ENCODE assay signal across 13 mouse cellular contexts in genomic region chr10:50904764-50905701, GRCm38 (mm10). TPM values are rescaled to one million over a fixed set of nuclear protein-coding genes. Genes with fewer than 3 reads are reported as not detected.
DNase-seq lines count a peak whose midpoint lies in the region; ATAC-seq and TF ChIP-seq lines count a peak whose summit lies in the region.
"Had no signal": no experiment of that assay in that cellular context is flagged by ENCODE, and none has a peak within 500 bp of the region (broad histone marks: within the 10 kb centered on the region; RNA-seq: fewer than 3 reads in every experiment).

No protein-coding gene starts in this region.

- peaks cover 49% of the 10 kb centered on the region for H3K4me1 ChIP-seq in forebrain, embryonic 10.5 days
- peaks cover 14% of the 10 kb centered on the region for H3K4me1 ChIP-seq in forebrain, embryonic 15.5 days
- peaks cover 15% of the 10 kb centered on the region for H3K4me1 ChIP-seq in midbrain, embryonic 11.5 days (ENCODE audit: control insufficient read depth, insufficient read depth, low read length)
- H3K4me1 ChIP-seq in midbrain, postnatal 0 days (ENCODE audit: insufficient read depth, low read length), result no peaks in the 10 kb centered on the region
- H3K4me1 ChIP-seq in hindbrain, embryonic 16.5 days (ENCODE audit: control insufficient read depth, insufficient read depth, low read depth, low read length), result no peaks in the 10 kb centered on the region
- no peaks in the 10 kb centered on the region for H3K4me1 ChIP-seq in thymus, adult 2 months (replicated peaks; ENCODE audit: control insufficient read depth, insufficient read depth, low read length)

- H3K4me3 ChIP-seq in forebrain, embryonic 10.5 days, result peak overlapping the region; percentile 25; the same call in 1 of the 2 replicates
- no peak overlapping the region for H3K4me3 ChIP-seq in forebrain, embryonic 15.5 days
- no peak overlapping the region for H3K4me3 ChIP-seq in midbrain, embryonic 11.5 days (ENCODE audit: low read depth, low read length)
- no peak overlapping the region for H3K4me3 ChIP-seq in midbrain, postnatal 0 days (ENCODE audit: low read depth, low read length)
- no peak overlapping the region for H3K4me3 ChIP-seq in hindbrain, embryonic 16.5 days (ENCODE audit: low read length)
- no peak overlapping the region for H3K4me3 ChIP-seq in thymus, adult 2 months (ENCODE audit: control insufficient read depth, insufficient read depth, low read length)
- H3K4me3 ChIP-seq: heart, embryonic 10.5 days had no signal

- no peaks in the 10 kb centered on the region for H3K36me3 ChIP-seq in forebrain, embryonic 10.5 days (replicated peaks)
- no peaks in the 10 kb centered on the region for H3K36me3 ChIP-seq in forebrain, embryonic 15.5 days
- H3K36me3 ChIP-seq in midbrain, embryonic 11.5 days (ENCODE audit: control insufficient read depth, insufficient read depth, low read length), result no peaks in the 10 kb centered on the region
- H3K36me3 ChIP-seq in midbrain, postnatal 0 days (ENCODE audit: insufficient read depth, low read length), result no peaks in the 10 kb centered on the region
- no peaks in the 10 kb centered on the region for H3K36me3 ChIP-seq in hindbrain, embryonic 16.5 days (ENCODE audit: control insufficient read depth, insufficient read depth, low read length)
- H3K36me3 ChIP-seq in thymus, adult 2 months (ENCODE audit: control insufficient read depth, insufficient read depth, low read length), result no peaks in the 10 kb centered on the region
- H3K36me3 ChIP-seq: heart, embryonic 10.5 days had no signal

- peaks cover 100% of the 10 kb centered on the region for H3K27me3 ChIP-seq in forebrain, embryonic 10.5 days (ENCODE audit: poor library complexity, severe bottlenecking)
- peaks cover 86% of the 10 kb centered on the region for H3K27me3 ChIP-seq in forebrain, embryonic 15.5 days
- peaks cover 94% of the 10 kb centered on the region for H3K27me3 ChIP-seq in midbrain, embryonic 11.5 days (ENCODE audit: control insufficient read depth, insufficient read depth, low read length)
- H3K27me3 ChIP-seq in midbrain, postnatal 0 days (ENCODE audit: insufficient read depth, low read length), result peaks cover 85% of the 10 kb centered on the region
- H3K27me3 ChIP-seq in hindbrain, embryonic 16.5 days (replicated peaks; ENCODE audit: control insufficient read depth, insufficient read depth, low read length), result peaks cover 71% of the 10 kb centered on the region
- H3K27me3 ChIP-seq in thymus, adult 2 months (ENCODE audit: control insufficient read depth, insufficient read depth, low read length), result peaks cover 36% of the 10 kb centered on the region

- H3K9me3 ChIP-seq in forebrain, embryonic 10.5 days, result no peaks in the 10 kb centered on the region
- no peaks in the 10 kb centered on the region for H3K9me3 ChIP-seq in forebrain, embryonic 15.5 days
- H3K9me3 ChIP-seq in midbrain, embryonic 11.5 days (ENCODE audit: control insufficient read depth, low read length), result no peaks in the 10 kb centered on the region
- no peaks in the 10 kb centered on the region for H3K9me3 ChIP-seq in midbrain, postnatal 0 days (ENCODE audit: low read length)
- no peaks in the 10 kb centered on the region; the same call in 1 of the 2 replicates for H3K9me3 ChIP-seq in hindbrain, embryonic 16.5 days (ENCODE audit: control insufficient read depth, low read length)
- H3K9me3 ChIP-seq: heart, embryonic 10.5 days had no signal

- H3K9ac ChIP-seq in forebrain, embryonic 15.5 days (replicated peaks), result no peak overlapping the region
- H3K9ac ChIP-seq in midbrain, embryonic 11.5 days (ENCODE audit: low read length), result no peak overlapping the region
- no peak overlapping the region for H3K9ac ChIP-seq in midbrain, postnatal 0 days (replicated peaks; ENCODE audit: low read length, poor library complexity, severe bottlenecking)
- H3K9ac ChIP-seq in hindbrain, embryonic 16.5 days (ENCODE audit: low read depth, low read length), result no peak overlapping the region

- ATAC-seq in forebrain, embryonic 15.5 days (replicated peaks), result no peak
- no peak for ATAC-seq in midbrain, embryonic 11.5 days (ENCODE audit: low FRiP score)
- ATAC-seq in midbrain, postnatal 0 days (ENCODE audit: low FRiP score), result no peak
- 0 out of 2 replicates have a peak, but pooled peaks have one; percentile 15 for ATAC-seq in hindbrain, embryonic 16.5 days

- WGBS in forebrain, embryonic 10.5 days, result 3% methylated on average over 29 of the region's 29 CpGs
- 5% methylated on average over 29 of the region's 29 CpGs for whole genome bisulfite sequencing in forebrain, embryonic 15.5 days
- 2% methylated on average over 29 of the region's 29 CpGs for WGBS in midbrain, embryonic 11.5 days
- WGBS in midbrain, postnatal 0 days, result 5% methylated on average over 29 of the region's 29 CpGs
- WGBS in hindbrain, embryonic 16.5 days, result 4% methylated on average over 28 of the region's 29 CpGs
- 25% methylated on average over 29 of the region's 29 CpGs for WGBS in thymus, adult 2 months

- TF ChIP-seq CTCF in midbrain, postnatal 0 days (IDR thresholded peaks at IDR 0.05), result no peak
- no peak for TF ChIP-seq CTCF in thymus, adult 2 months (IDR thresholded peaks at IDR 0.05; ENCODE audit: borderline replicate concordance, control insufficient read depth, extremely low read depth, insufficient read depth, low read length, poor library complexity)

- no peak overlapping the region for H3K27ac ChIP-seq in forebrain, embryonic 10.5 days
- H3K27ac ChIP-seq in forebrain, embryonic 15.5 days (replicated peaks), result no peak overlapping the region
- H3K27ac ChIP-seq in midbrain, embryonic 11.5 days (ENCODE audit: low read depth, low read length), result no peak overlapping the region
- H3K27ac ChIP-seq in midbrain, postnatal 0 days (ENCODE audit: low read depth, low read length), result no peak overlapping the region
- no peak overlapping the region for H3K27ac ChIP-seq in hindbrain, embryonic 16.5 days (ENCODE audit: low read depth, low read length)
- no peak overlapping the region for H3K27ac ChIP-seq in thymus, adult 2 months (ENCODE audit: control insufficient read depth, insufficient read depth, low read length)
- H3K27ac ChIP-seq: heart, embryonic 10.5 days had no signal

- TF ChIP-seq POLR2A in thymus, adult 2 months (IDR thresholded peaks at IDR 0.05; ENCODE audit: control insufficient read depth, extremely low read depth, insufficient read depth, low read length, poor library complexity), result no peak

- no peak overlapping the region for H3K4me2 ChIP-seq in forebrain, embryonic 15.5 days (replicated peaks)
- peak overlapping the region; percentile 31; the same call in 1 of the 2 replicates for H3K4me2 ChIP-seq in midbrain, embryonic 11.5 days
- H3K4me2 ChIP-seq in midbrain, postnatal 0 days (ENCODE audit: low read depth, low read length, poor library complexity, severe bottlenecking), result no peak overlapping the region
- H3K4me2 ChIP-seq in hindbrain, embryonic 16.5 days (ENCODE audit: low read length), result no peak overlapping the region

- peak; percentile 54 for DNase-seq in forebrain, embryonic 10.5 days (ENCODE audit: extremely low spot score, low spot score)
- DNase-seq in midbrain, embryonic 11.5 days (ENCODE audit: low spot score, missing footprints), result peak; percentile 95
- no peak for DNase-seq in midbrain, postnatal 0 days (ENCODE audit: low spot score)
- no peak for DNase-seq in testis, postnatal 14 days (ENCODE audit: low spot score)
- DNase-seq in right cerebral cortex, postnatal 25 days, result no peak
- DNase-seq in thymus, adult 2 months, result no peak

RNA-seq across cellular contexts. Expression of gene Sim1, which starts 10.5 kb away (rescaled TPM):
- polyA plus RNA-seq in forebrain, embryonic 10.5 days (2016; fragmentation: Nextera tagmentation; extraction: Ambion mirVana), result 0.86 and 1.8 TPM in 2 replicates
- polyA plus RNA-seq in forebrain, embryonic 15.5 days (2015; fragmentation: Nextera tagmentation; extraction: Ambion mirVana), result 0.64 and 1.8 TPM in 2 replicates
- polyA plus RNA-seq in midbrain, embryonic 11.5 days (2014; fragmentation: Nextera tagmentation; extraction: Ambion mirVana), result 7.9 and 8.7 TPM in 2 replicates
- 1.6 and 2.5 TPM in 2 replicates for total RNA-seq in midbrain, postnatal 0 days (2014; rRNA removed)
- 0.96 and 2.1 TPM in 2 replicates for polyA plus RNA-seq in midbrain, postnatal 0 days (2015; fragmentation: Nextera tagmentation; extraction: Ambion mirVana)
- polyA plus RNA-seq in hindbrain, embryonic 16.5 days (2015; fragmentation: Nextera tagmentation; extraction: Ambion mirVana), result 0.05 and 0.17 TPM in 2 replicates
- polyA plus RNA-seq in thymus, adult 2 months (2012; rRNA removed), result not detected in 2 replicates
- total RNA-seq: megakaryocyte, adult 5-6 weeks; MEL had no signal
- polyA plus RNA-seq: liver, embryonic 16.5 days; urinary bladder, adult 2 months had no signal

Comparison
In these comparisons a context has a peak if more than half of its experiments do, and no peak if none do; other contexts are left out.
1. DNase-seq: peak in forebrain, embryonic 10.5 days (single experiment) and midbrain, embryonic 11.5 days (single experiment); none in midbrain, postnatal 0 days (single experiment), testis, postnatal 14 days (single experiment), right cerebral cortex, postnatal 25 days (single experiment) and thymus, adult 2 months (single experiment).